Mouse (Mus musculus) inflammation-experienced regulatory T-cells, adult 6 months (primary cell): Measurements from ENCODE around the gene Cdk19. TPM values are rescaled to one million over a fixed set of nuclear protein-coding genes. Genes with fewer than 3 reads are reported as not detected.

Experiments used
- ATAC-seq: one replicate; pipeline ENCODE4 v1.8.0; 2017
- polyA plus RNA-seq, 3 experiments: library from polyadenylated mRNA; unstranded; fragments of 100-300 nt; shearing (Covaris generic); gene quantifications; one replicate each; pipeline ENCODE4 v1.2.1; 2017

Cdk19 gene
- polyA plus RNA-seq, 3 experiments from 2014 or later, result 8.7 to 15.9 (median 12.1) TPM

GRCm38 (mm10) chr10:40444586-40444985, 105.2 kb downstream of the Cdk19 start:
- no peak for ATAC-seq

GRCm38 (mm10) chr10:40446088-40446604, 106.8 kb downstream of the Cdk19 start:
- no peak for ATAC-seq

- ATAC-seq, result peak; percentile 51
Observed at GRCm38 (mm10) chr10:40446630-40447029, 107.3 kb downstream of the Cdk19 start.

GRCm38 (mm10) chr10:40447295-40447694, 107.9 kb downstream of the Cdk19 start:
- peak; percentile 27 for ATAC-seq

GRCm38 (mm10) chr10:40447921-40448320, 108.6 kb downstream of the Cdk19 start:
- peak; percentile 42 for ATAC-seq

GRCm38 (mm10) chr10:40448444-40448843, 109.1 kb downstream of the Cdk19 start:
- no peak for ATAC-seq

- ATAC-seq, result peak; percentile 42
Observed at GRCm38 (mm10) chr10:40449571-40449970, 110.2 kb downstream of the Cdk19 start.

GRCm38 (mm10) chr10:40450171-40450570, 110.8 kb downstream of the Cdk19 start:
- ATAC-seq, result no peak

GRCm38 (mm10) chr10:40457116-40457515, 117.8 kb downstream of the Cdk19 start:
- no peak for ATAC-seq

- ATAC-seq, result no peak
Observed at GRCm38 (mm10) chr10:40459141-40459540, 119.8 kb downstream of the Cdk19 start.

- no peak for ATAC-seq
Observed at GRCm38 (mm10) chr10:40461362-40461761, 122.0 kb downstream of the Cdk19 start.

GRCm38 (mm10) chr10:40462257-40462656, 122.9 kb downstream of the Cdk19 start:
- peak; percentile 95 for ATAC-seq

- ATAC-seq, result no peak
Observed at GRCm38 (mm10) chr10:40467174-40467911, 128.0 kb downstream of the Cdk19 start.

GRCm38 (mm10) chr10:40467912-40468254, 128.5 kb downstream of the Cdk19 start:
- no peak for ATAC-seq

- no peak for ATAC-seq
Observed at GRCm38 (mm10) chr10:40469145-40469544, 129.8 kb downstream of the Cdk19 start.

- ATAC-seq, result peak; percentile 31
Observed at GRCm38 (mm10) chr10:40476535-40477285, 137.3 kb downstream of the Cdk19 start.

GRCm38 (mm10) chr10:40477426-40478075, 138.2 kb downstream of the Cdk19 start:
- no peak for ATAC-seq

GRCm38 (mm10) chr10:40478626-40479025, 139.3 kb downstream of the Cdk19 start:
- ATAC-seq, result no peak

- peak; percentile 85 for ATAC-seq
Observed at GRCm38 (mm10) chr10:40479216-40479615, 139.9 kb downstream of the Cdk19 start.

GRCm38 (mm10) chr10:40479621-40480193, 140.3 kb downstream of the Cdk19 start:
- ATAC-seq, result peak; percentile 42

- ATAC-seq, result no peak
Observed at GRCm38 (mm10) chr10:40481534-40481933, 142.2 kb downstream of the Cdk19 start.

- no peak for ATAC-seq
Observed at GRCm38 (mm10) chr10:40482285-40482684, 142.9 kb downstream of the Cdk19 start.
